Mouse (Mus musculus) stomach, postnatal 0 days (tissue): ENCODE measurements around the gene Fcer1g.

Experiments
- CTCF ChIP-seq: IDR thresholded peaks from 2 replicates; pipeline ENCODE4 v1.5.1; 2016; ENCODE audit warnings: antibody characterized with exemption, low read depth, mild to moderate bottlenecking, moderate library complexity
- EP300 ChIP-seq: optimal IDR thresholded peaks from 2 replicates; pipeline ENCODE3; 2016; ENCODE audit warnings: antibody characterized with exemption

GRCm38 (mm10) chr1:171257781-171258180, 23.6 kb upstream of the Fcer1g start:
- TF ChIP-seq CTCF (no peak), EP300 (no peak)
